Mouse (Mus musculus): Measurements from ENCODE around the gene Phc2. TPM values are rescaled to one million over a fixed set of nuclear protein-coding genes. Genes with fewer than 3 reads are reported as not detected.

Phc2 gene
- polyA plus RNA-seq, 1 experiment, result 56.0 TPM

DNA sequence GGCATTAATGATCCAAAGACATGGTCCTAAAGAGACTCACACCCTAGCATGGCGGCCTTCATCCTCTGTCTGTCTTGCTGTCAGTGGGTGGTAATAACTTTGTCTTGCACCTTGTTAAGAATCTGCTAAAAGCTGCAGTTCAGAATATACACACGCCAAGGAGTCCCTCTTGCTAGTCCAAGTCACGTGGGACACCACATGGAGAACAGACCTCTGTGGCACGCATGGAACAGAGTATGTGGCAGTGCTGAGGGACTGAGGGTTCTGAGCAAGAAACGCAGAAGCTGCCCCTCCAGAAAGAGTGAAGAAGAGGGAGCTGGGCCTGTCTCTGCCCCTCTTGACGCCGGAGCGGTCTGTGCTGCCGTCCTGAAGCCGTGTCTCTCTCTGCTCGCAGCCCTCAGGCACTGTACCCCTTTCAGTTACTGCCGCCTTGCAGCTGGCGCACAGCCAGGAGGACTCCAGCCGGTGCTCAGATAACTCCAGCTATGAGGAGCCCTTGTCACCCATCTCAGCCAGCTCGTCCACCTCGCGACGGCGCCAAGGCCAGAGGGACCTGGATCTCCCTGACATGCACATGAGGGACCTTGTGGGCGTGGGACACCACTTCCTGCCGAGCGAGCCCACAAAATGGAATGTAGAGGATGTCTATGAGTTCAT, 93.2 kb downstream of the Phc2 start:
- Histone ChIP-seq H3K9me3 (no peaks in the 10 kb centered on the region), H3K27me3 (replicated peaks) (no peaks in the 10 kb centered on the region), H3K4me1 (no peaks in the 10 kb centered on the region; the same call in 1 of the 2 replicates), H3K4me3 (replicated peaks) (no peak overlapping the region), H3K36me3 (replicated peaks; ENCODE audit: low read length) (peaks cover 100% of the 10 kb centered on the region)
- TF ChIP-seq GATA1 (IDR thresholded peaks at IDR 0.05; ENCODE audit: borderline replicate concordance, low read length) (no peak), FLI1 (IDR thresholded peaks at IDR 0.05; ENCODE audit: low read length) (no peak)

DNA sequence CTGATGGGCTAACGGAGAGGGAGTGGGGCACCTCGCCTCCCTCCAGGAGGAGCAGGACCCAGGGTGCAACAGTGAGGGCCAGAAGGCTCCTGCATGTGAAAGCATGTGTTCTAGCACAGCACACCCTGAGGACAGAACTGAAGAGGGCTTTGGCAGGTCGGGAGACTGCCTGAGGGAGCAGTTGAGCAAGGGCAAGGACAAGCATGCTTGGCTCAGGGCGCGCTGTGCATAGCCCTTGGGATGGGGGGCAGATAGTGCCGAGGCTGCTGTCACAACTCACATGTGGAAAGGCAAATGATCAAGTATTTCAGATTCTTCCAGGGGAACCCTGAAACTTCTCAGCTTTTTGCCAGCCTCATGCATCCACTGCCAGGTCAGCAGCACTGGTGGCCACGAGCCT, 93.8 kb downstream of the Phc2 start:
- Histone ChIP-seq H3K36me3 (replicated peaks; ENCODE audit: low read length) (peaks cover 99% of the 10 kb centered on the region), H3K4me1 (no peaks in the 10 kb centered on the region; the same call in 1 of the 2 replicates), H3K4me3 (replicated peaks) (no peak overlapping the region), H3K9me3 (no peaks in the 10 kb centered on the region), H3K27me3 (replicated peaks) (no peaks in the 10 kb centered on the region)
- TF ChIP-seq GATA1 (IDR thresholded peaks at IDR 0.05; ENCODE audit: borderline replicate concordance, low read length), result no peak
- no peak for TF ChIP-seq FLI1 (IDR thresholded peaks at IDR 0.05; ENCODE audit: low read length)

DNA sequence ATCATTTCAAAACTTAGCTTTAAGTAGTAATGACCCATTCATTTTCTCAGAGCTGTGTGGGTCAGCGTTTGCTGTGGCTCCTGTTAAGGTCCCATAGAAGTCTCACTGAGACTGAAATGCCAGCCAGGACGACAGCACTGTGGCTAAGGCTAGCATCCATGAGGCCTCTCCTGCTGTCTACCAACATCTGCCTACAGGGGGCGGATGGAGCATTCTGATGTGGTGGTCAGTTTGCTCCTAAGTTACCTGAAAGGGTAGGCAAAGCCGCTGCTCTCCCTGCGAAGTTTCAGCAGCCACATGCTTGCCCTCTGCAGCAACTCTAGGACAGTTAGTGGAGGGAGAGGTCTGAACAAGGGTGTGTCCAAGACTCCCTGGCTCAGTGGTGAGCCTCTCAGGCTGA, 96.5 kb downstream of the Phc2 start:
- TF ChIP-seq GATA1 (IDR thresholded peaks at IDR 0.05; ENCODE audit: borderline replicate concordance, low read length) (no peak), FLI1 (IDR thresholded peaks at IDR 0.05; ENCODE audit: low read length) (no peak)
- Histone ChIP-seq H3K36me3 (replicated peaks; ENCODE audit: low read length) (peaks cover 87% of the 10 kb centered on the region), H3K27me3 (replicated peaks) (no peaks in the 10 kb centered on the region), H3K4me3 (replicated peaks) (no peak overlapping the region), H3K4me1 (peaks cover 6% of the 10 kb centered on the region), H3K9me3 (no peaks in the 10 kb centered on the region)

DNA sequence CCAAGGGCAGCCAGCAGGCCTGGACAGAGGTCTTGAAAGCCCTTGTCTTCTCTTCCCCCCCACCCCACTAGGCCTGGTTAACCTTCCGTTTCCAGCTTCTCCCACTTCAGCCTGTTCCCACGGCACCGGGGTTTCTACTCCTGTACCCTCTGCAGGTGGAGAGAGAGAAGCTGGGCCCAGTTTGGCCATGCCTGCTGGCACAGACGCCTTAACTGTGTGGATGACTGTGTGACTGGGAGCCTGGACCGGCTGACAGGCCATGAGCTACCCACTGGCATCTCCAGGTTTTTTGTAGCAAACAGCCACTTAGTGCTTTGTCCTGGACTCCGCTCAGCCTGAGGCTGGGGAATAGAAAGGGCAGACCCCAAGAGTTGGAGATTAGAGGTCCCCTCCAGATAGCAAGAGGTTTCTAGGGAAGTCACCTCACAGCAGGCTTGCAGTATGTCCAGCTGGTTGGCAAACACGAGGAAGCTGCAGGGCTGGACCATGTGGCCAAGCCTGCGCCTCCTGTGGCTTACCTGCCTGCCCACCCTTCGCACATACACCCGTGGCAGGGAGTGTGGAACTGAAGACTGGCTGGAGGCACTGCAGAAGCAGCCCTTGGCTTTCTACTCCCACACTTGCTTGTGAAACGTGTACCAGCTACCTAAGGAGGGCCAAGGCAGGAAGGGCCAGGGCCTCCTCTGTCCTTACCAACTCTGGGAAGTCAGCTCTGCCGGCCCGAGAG, 97.7 kb downstream of the Phc2 start:
- Histone ChIP-seq H3K4me1 (peaks cover 11% of the 10 kb centered on the region), H3K4me3 (replicated peaks) (no peak overlapping the region), H3K27me3 (replicated peaks) (no peaks in the 10 kb centered on the region), H3K36me3 (replicated peaks; ENCODE audit: low read length) (peaks cover 75% of the 10 kb centered on the region), H3K9me3 (no peaks in the 10 kb centered on the region)
- TF ChIP-seq GATA1 (IDR thresholded peaks at IDR 0.05; ENCODE audit: borderline replicate concordance, low read length) (no peak), FLI1 (IDR thresholded peaks at IDR 0.05; ENCODE audit: low read length) (no peak)

DNA sequence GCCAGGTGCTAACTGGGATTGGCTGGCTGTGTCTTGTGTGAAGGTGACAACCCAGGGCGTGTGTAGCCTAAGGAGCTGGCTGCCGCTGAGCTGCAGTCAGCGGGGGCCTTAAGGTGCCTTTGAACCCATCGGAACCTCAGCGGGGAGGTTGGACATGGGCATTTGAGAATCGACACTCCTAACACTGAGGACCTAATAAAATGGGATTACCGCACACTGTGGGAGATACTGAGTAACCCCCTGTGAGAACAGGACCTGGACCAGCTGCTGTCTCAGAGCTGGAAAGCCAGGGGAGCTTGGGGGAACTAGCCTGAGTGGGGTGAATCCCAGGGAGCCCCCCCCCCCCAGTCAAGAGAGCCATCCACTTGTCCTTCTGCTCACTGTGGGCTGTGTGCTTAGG, 99.1 kb downstream of the Phc2 start:
- H3K27me3 ChIP-seq (replicated peaks), result no peaks in the 10 kb centered on the region
- TF ChIP-seq FLI1 (IDR thresholded peaks at IDR 0.05; ENCODE audit: low read length), result no peak
- no peak for TF ChIP-seq GATA1 (IDR thresholded peaks at IDR 0.05; ENCODE audit: borderline replicate concordance, low read length)
- H3K4me1 ChIP-seq, result peaks cover 11% of the 10 kb centered on the region
- H3K36me3 ChIP-seq (replicated peaks; ENCODE audit: low read length), result peaks cover 61% of the 10 kb centered on the region
- no peak overlapping the region for H3K4me3 ChIP-seq (replicated peaks)
- H3K9me3 ChIP-seq, result no peaks in the 10 kb centered on the region

DNA sequence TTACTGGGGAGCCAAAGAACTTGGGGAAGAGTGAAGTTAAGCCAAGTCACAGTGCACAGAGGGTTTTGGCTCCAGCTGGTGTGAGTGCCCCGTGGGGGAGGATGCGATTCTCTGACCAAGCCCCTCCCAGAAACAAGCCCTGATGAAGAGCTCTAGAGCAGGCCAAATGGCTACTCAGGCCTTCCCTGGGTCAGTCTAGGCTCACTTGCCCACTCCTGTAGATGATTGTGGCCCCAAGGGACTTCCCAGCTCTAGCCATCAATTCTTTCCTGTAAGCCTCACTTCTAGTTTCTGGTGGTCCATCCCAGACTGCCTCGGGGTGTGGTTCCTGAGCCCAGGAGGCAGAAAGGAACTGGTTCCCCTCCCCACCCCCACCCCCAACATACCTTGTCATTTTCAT, 100.6 kb downstream of the Phc2 start, which contains the start of gene A3galt2:
A3galt2 (plus strand) TSS at position 301 of the 400 bp plus-strand sequence.
- Histone ChIP-seq H3K4me3 (replicated peaks) (no peak within 1 kb of the TSS), H3K4me1 (peaks cover 11% of the 10 kb centered on the region), H3K9me3 (no peaks in the 10 kb centered on the region), H3K36me3 (replicated peaks; ENCODE audit: low read length) (peaks cover 46% of the 10 kb centered on the region), H3K27me3 (replicated peaks) (peaks cover 1% of the 10 kb centered on the region)
- no peak for TF ChIP-seq FLI1 (IDR thresholded peaks at IDR 0.05; ENCODE audit: low read length)
- TF ChIP-seq GATA1 (IDR thresholded peaks at IDR 0.05; ENCODE audit: borderline replicate concordance, low read length), result no peak

DNA sequence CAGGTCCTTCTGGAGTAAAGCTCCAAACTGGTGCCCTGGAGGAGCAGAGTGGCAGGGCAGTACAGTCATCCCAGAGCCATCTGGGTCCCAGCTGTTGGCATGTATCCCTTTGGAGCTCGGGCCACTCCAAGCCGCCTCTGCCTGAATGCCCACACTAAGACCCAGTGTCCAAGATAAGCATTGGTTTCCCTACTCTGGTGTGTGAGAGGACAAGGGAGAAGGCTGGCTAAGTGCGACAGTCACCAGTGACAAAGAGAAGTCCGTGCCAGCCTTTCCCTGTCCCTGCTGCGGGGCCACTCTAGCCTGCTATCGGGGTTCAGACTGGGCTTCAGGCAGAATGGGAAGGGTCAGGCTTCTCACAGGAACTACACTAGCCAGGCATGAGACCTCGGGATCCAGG, 101.4 kb downstream of the Phc2 start:
- Histone ChIP-seq H3K9me3 (no peaks in the 10 kb centered on the region), H3K4me1 (peaks cover 11% of the 10 kb centered on the region), H3K36me3 (replicated peaks; ENCODE audit: low read length) (peaks cover 38% of the 10 kb centered on the region), H3K4me3 (replicated peaks) (no peak overlapping the region), H3K27me3 (replicated peaks) (peaks cover 5% of the 10 kb centered on the region)
- TF ChIP-seq GATA1 (IDR thresholded peaks at IDR 0.05; ENCODE audit: borderline replicate concordance, low read length) (no peak), FLI1 (IDR thresholded peaks at IDR 0.05; ENCODE audit: low read length) (no peak)

DNA sequence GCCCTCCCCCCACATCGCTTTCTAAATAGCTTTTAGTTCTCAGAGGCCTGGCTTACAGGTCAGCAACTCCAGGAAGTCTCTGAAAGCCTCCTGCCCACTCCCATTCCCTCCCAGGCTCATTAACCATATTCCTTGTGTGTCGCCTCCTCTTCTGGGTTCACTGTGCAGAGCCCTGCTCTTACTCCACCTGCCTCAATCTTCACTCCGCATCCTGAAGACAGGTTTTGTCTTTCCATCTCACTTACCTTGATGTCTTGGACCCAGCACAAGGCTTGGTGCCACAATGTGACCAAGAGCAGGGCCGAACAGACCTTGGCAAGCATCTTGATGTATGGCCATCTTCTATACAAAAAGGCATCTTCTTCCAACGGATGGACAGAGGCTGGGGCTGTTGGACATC, 104.7 kb downstream of the Phc2 start:
- no peak overlapping the region for H3K4me3 ChIP-seq (replicated peaks)
- H3K4me1 ChIP-seq, result peaks cover 11% of the 10 kb centered on the region
- peaks cover 22% of the 10 kb centered on the region for H3K9me3 ChIP-seq
- TF ChIP-seq FLI1 (IDR thresholded peaks at IDR 0.05; ENCODE audit: low read length) (no peak), GATA1 (IDR thresholded peaks at IDR 0.05; ENCODE audit: borderline replicate concordance, low read length) (no peak)
- H3K36me3 ChIP-seq (replicated peaks; ENCODE audit: low read length), result peaks cover 5% of the 10 kb centered on the region
- peaks cover 14% of the 10 kb centered on the region for H3K27me3 ChIP-seq (replicated peaks)

DNA sequence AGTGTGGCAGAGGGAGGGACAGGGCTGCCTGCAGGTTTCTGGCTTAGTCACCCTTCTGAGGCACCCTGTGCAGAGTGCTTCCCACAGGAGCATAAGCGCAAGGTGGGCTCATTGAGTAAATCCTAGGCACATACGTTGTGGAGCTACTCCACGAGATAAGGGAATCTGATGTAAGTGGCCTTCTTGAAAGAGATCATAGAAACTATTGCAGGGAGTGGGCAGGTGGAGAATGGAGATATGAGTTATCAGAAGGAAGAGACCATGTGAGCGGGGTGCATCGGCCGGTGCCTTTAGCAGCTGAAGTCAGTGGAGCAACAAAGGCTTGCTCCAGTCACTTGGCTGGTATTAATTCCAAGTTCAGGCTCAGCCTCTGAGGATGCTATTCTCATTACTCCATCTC, 105.5 kb downstream of the Phc2 start:
- Histone ChIP-seq H3K36me3 (replicated peaks; ENCODE audit: low read length) (peaks cover 2% of the 10 kb centered on the region), H3K4me3 (replicated peaks) (no peak overlapping the region), H3K27me3 (replicated peaks) (peaks cover 14% of the 10 kb centered on the region), H3K9me3 (peaks cover 22% of the 10 kb centered on the region), H3K4me1 (peaks cover 11% of the 10 kb centered on the region)
- TF ChIP-seq FLI1 (IDR thresholded peaks at IDR 0.05; ENCODE audit: low read length) (no peak), GATA1 (IDR thresholded peaks at IDR 0.05; ENCODE audit: borderline replicate concordance, low read length) (no peak)

DNA sequence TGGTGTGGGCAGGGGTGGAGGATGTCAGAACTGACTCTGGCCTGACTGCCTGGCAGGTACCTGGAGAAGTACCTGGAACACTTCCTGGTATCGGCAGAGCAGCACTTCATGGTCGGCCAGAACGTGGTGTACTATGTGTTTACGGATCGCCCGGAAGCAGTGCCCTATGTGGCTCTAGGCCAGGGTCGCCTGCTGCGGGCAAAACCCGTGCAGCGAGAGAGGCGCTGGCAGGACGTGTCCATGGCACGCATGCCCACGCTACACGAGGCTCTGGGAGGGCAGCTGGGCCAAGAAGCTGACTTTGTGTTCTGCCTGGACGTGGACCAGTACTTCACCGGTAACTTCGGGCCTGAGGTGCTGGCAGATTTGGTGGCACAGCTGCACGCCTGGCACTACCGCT, 112.4 kb downstream of the Phc2 start:
- TF ChIP-seq FLI1 (IDR thresholded peaks at IDR 0.05; ENCODE audit: low read length), result no peak
- TF ChIP-seq GATA1 (IDR thresholded peaks at IDR 0.05; ENCODE audit: borderline replicate concordance, low read length), result no peak
- Histone ChIP-seq H3K4me1 (peaks cover 16% of the 10 kb centered on the region), H3K27me3 (replicated peaks) (peaks cover 27% of the 10 kb centered on the region), H3K9me3 (peaks cover 20% of the 10 kb centered on the region), H3K4me3 (replicated peaks) (no peak overlapping the region), H3K36me3 (replicated peaks; ENCODE audit: low read length) (peaks cover 1% of the 10 kb centered on the region)

All from megakaryocyte, embryonic 14.5 days (primary cell).